Mouse (Mus musculus): Measurements from ENCODE around the gene Spi1.

- TF ChIP-seq ZC3H11A (IDR thresholded peaks at IDR 0.05; ENCODE audit: borderline replicate concordance, low read depth, low read length) (no peak), HCFC1 (IDR thresholded peaks at IDR 0.05; ENCODE audit: borderline replicate concordance, insufficient read depth, low read length) (no peak), CHD2 (IDR thresholded peaks at IDR 0.05; ENCODE audit: low read depth, low read length) (no peak)
Measured at GRCm38 (mm10) chr2:91108156-91108555, 26.0 kb downstream of the Spi1 start.

All from ES-E14 (cell line).